Mouse (Mus musculus) hindbrain, embryonic 11.5 days (tissue): ENCODE data around the gene Gdf2. TPM values are rescaled to one million over a fixed set of nuclear protein-coding genes. Genes with fewer than 3 reads are reported as not detected.

Source experiments
- ATAC-seq: fragments of 200-750 bp; cut with Nextera tagmentation; 2 replicates; pipeline ENCODE4 v1.8.0; 2017; ENCODE audit warnings: mild to moderate bottlenecking, moderate TSS enrichment, moderate library complexity; ENCODE audit not compliant: low FRiP score
- DNase-seq: peaks from one replicate; pipeline ENCODE4 v3.0.0-alpha.2; 2015; ENCODE audit warnings: low spot score
- H3K27ac ChIP-seq: fragments of 300-500 bp; sonication (generic); 2 replicates; pipeline ENCODE4 v1.5.1; 2014; ENCODE audit warnings: mild to moderate bottlenecking, low read depth, low read length
- H3K27me3 ChIP-seq: fragments of 300-500 bp; sonication (generic); 2 replicates; pipeline ENCODE4 v1.6.1; 2014; ENCODE audit warnings: mild to moderate bottlenecking, low read length, moderate library complexity, mixed read lengths; ENCODE audit not compliant: control insufficient read depth, insufficient read depth
- H3K36me3 ChIP-seq: fragments of 300-500 bp; sonication (generic); 2 replicates; pipeline ENCODE4 v1.6.1; 2014; ENCODE audit warnings: mild to moderate bottlenecking, low read length, moderate library complexity, mixed read lengths; ENCODE audit not compliant: control insufficient read depth, insufficient read depth
- H3K4me1 ChIP-seq: fragments of 300-500 bp; sonication (generic); replicated peaks from 2 replicates; pipeline ENCODE4 v1.6.1; 2014; ENCODE audit warnings: low read length, mixed read lengths; ENCODE audit not compliant: control insufficient read depth, insufficient read depth
- H3K4me2 ChIP-seq: fragments of 300-500 bp; sonication (generic); replicated peaks from 2 replicates; pipeline ENCODE4 v1.6.1; 2014; ENCODE audit warnings: mild to moderate bottlenecking, low read depth, low read length
- H3K4me3 ChIP-seq: fragments of 300-500 bp; sonication (generic); 2 replicates; pipeline ENCODE4 v1.5.1; 2014; ENCODE audit warnings: low read depth, low read length
- H3K9ac ChIP-seq: fragments of 300-500 bp; sonication (generic); 2 replicates; pipeline ENCODE4 v1.6.1; 2014; ENCODE audit warnings: low read depth, low read length
- H3K9me3 ChIP-seq: fragments of 300-500 bp; sonication (generic); 2 replicates; pipeline ENCODE4 v1.6.1; 2016; ENCODE audit warnings: low read length; ENCODE audit not compliant: control insufficient read depth
- WGBS: fragments of 180-500 bp; shearing (Covaris S2); extraction: QIAGEN DNeasy Blood & Tissue Kit; methylation state at CpG from one replicate; pipeline ENCODE4 v1.1.7; 2014; 5-methylcytosine and 5-hydroxymethylcytosine counted together
- polyA plus RNA-seq: library from polyadenylated mRNA; unstranded; fragments of >200 nt; fragmentation: Nextera tagmentation; extraction: Ambion mirVana; gene quantifications from 2 replicates; pipeline ENCODE4 v1.2.1, GENCODE M21; 2014

The Gdf2 gene
- polyA plus RNA-seq, 1 experiment from 2014 or later = not detected

DNA sequence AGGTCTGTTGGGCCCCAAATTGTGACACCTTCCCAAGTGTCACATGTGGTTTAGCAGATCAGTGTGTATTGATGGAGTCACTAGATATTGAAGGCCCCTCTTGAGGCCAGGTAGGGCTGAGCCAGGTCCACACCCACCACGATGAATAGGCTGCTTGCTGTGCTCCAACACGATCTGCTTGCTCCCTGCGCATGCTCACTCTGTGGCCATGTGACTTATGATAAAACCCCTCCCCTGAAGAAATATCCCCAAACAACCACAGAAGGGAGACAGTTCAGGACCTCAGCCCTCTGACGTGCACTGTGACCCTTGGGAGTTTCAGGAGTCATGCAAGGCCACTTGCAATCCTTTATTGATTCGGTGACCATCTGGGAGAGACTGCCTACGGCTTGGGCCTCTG lies 5.3 kb downstream of the Gdf2 start:
- Histone ChIP-seq H3K4me2 (no peak overlapping the region), H3K4me3 (no peak overlapping the region), H3K9ac (no peak overlapping the region), H3K36me3 (no peaks in the 10 kb centered on the region), H3K27me3 (no peaks in the 10 kb centered on the region), H3K9me3 (no peaks in the 10 kb centered on the region), H3K27ac (no peak overlapping the region), H3K4me1 (no peaks in the 10 kb centered on the region)
- ATAC-seq (no peak), DNase-seq (no peak)
- 79% methylated on average over 6 of the region's 6 CpGs for WGBS

DNA sequence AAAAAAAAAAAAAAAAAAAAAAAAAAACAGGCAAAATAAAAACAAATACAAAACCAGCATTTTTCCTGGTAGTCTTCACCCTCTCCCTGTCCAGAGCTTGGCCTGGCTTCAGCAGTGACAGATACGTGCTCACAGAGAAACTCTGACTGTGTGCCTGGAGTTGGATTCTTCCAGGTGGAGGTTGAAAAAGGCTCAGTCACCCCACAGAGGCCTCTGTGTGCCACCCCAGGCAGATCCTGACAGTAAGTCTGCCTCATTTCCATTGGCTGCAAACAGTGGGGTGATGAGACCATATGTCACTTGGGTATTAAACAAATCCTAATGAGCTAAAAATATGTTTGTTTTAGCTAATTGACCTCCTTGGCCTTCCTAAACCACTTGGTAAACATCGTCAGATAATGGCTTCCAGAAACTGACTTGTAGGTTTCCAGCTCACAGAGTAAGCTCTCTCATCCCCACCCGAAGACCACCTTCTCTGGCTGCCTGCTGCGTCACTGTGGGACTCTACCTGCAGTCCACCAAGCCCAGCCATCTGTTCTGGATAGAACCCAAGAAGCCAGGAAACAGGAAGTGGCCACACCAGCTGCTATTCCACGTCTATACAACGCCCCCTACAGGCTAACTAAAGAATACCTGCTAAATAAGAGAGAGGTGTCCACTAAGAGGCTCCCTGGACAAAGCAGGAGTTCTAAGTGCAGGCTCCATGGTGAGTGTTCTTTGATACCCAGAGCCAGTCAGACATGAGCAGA lies 11.6 kb downstream of the Gdf2 start:
- WGBS = 58% methylated on average over 6 of the region's 6 CpGs

DNA sequence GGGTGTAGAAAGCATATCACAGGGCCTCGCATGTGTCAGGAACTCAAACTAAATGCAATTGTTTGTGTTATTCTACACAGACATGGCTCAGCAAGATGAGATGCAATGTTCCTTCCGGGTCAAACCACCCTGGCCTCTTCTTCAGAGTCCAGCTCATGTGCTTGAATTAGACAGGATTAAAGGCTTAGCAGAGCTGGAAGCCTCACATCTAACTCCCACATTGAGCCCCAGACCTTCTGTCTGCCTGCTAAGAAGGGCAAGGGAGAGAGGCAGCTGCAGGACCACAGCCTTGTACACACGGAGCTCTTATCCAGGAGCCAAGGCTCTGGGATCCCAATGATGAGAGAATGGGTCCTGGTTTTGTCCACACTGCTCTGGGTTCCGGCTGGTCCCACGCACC lies 12.9 kb downstream of the Gdf2 start, which contains the start of gene Rbp3:
Gene Rbp3, plus strand, starts transcription at position 243 of the 400 bp plus-strand sequence.
- DNase-seq = no peak
- no peak within 1 kb of the TSS for H3K9ac ChIP-seq
- H3K36me3 ChIP-seq = no peaks in the 10 kb centered on the region
- no peak for ATAC-seq
- no peak within 1 kb of the TSS for H3K4me2 ChIP-seq
- H3K4me3 ChIP-seq = no peak within 1 kb of the TSS
- WGBS = 91% methylated on average over 5 of the region's 5 CpGs
- no peaks in the 10 kb centered on the region for H3K27me3 ChIP-seq
- H3K4me1 ChIP-seq = no peaks in the 10 kb centered on the region
- no peak within 1 kb of the TSS for H3K27ac ChIP-seq
- H3K9me3 ChIP-seq = no peaks in the 10 kb centered on the region

More for the DNA sequence above, 11.6 kb downstream of the Gdf2 start:
- Histone ChIP-seq H3K4me1 (no peaks in the 10 kb centered on the region), H3K36me3 (no peaks in the 10 kb centered on the region), H3K4me3 (no peak overlapping the region), H3K27me3 (no peaks in the 10 kb centered on the region), H3K4me2 (no peak overlapping the region), H3K9me3 (no peaks in the 10 kb centered on the region), H3K27ac (no peak overlapping the region), H3K9ac (no peak overlapping the region)
- DNase-seq (no peak), ATAC-seq (no peak)

DNA sequence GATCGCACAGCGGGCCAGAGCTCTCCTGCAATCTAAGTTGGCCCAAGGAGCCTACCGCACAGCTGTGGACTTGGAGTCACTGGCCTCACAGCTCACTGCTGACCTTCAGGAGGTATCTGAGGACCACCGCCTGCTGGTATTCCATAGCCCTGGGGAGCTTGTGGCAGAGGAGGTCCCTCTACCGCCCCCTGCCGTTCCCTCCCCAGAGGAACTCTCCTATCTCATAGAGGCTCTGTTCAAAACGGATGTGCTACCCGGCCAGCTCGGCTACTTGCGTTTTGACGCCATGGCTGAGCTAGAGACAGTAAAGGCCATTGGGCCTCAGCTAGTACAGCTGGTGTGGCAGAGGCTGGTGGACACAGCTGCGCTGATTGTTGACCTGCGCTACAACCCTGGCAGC lies 15.2 kb downstream of the Gdf2 start:
- Histone ChIP-seq H3K36me3 (no peaks in the 10 kb centered on the region), H3K4me3 (no peak overlapping the region), H3K9me3 (no peaks in the 10 kb centered on the region), H3K27ac (no peak overlapping the region), H3K27me3 (no peaks in the 10 kb centered on the region), H3K4me2 (no peak overlapping the region), H3K9ac (no peak overlapping the region), H3K4me1 (no peaks in the 10 kb centered on the region)
- DNase-seq = no peak
- ATAC-seq = no peak
- 76% methylated on average over 13 of the region's 13 CpGs for WGBS

DNA sequence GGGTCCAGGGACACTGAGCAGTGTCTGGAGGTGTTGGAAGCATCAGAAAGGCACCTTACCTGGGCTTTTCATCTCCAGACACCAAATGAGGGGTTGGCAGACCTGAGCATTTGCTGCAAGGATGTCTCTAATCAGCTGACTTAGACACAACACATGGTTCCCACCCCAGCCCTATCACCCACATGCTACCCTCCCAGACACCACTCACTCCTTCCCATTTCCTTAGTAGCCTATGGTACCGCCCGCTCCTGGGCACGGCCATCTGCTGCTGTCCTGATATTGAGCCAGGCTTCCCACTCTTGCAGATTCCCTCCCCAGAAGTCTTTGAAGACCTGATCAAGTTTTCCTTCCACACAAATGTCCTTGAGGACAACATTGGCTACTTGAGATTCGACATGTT lies 17.3 kb downstream of the Gdf2 start:
- no peak overlapping the region for H3K27ac ChIP-seq
- no peaks in the 10 kb centered on the region for H3K9me3 ChIP-seq
- H3K27me3 ChIP-seq = no peaks in the 10 kb centered on the region
- DNase-seq (no peak), ATAC-seq (no peak)
- no peaks in the 10 kb centered on the region for H3K36me3 ChIP-seq
- H3K9ac ChIP-seq = no peak overlapping the region
- no peak overlapping the region for H3K4me2 ChIP-seq
- no peaks in the 10 kb centered on the region for H3K4me1 ChIP-seq
- 86% methylated on average over 4 of the region's 4 CpGs for WGBS
- no peak overlapping the region for H3K4me3 ChIP-seq

DNA sequence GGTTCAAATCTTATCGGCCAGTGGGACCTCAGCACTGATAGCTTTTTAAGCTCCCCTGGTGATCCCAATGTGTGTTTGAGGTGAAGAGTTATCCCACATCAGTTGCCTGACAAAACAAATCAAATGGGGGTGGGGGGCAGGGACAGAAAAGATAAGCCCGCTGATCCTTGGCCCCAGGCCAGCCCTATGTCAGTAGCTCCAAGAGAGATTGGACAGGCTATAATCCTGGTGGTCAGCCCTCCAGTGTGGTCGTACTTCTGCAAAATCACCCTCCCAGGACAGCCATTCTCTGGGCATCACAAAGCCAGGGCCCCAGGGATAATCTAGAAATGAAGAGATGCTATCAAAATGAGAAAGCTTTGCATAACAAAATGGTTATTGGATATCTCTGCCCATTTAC lies 18.0 kb downstream of the Gdf2 start:
- Histone ChIP-seq H3K4me2 (no peak overlapping the region), H3K9me3 (no peaks in the 10 kb centered on the region), H3K9ac (no peak overlapping the region), H3K4me3 (no peak overlapping the region), H3K27me3 (no peaks in the 10 kb centered on the region), H3K4me1 (no peaks in the 10 kb centered on the region), H3K27ac (no peak overlapping the region), H3K36me3 (no peaks in the 10 kb centered on the region)
- 72% methylated on average over 3 of the region's 3 CpGs for WGBS
- no peak for DNase-seq
- ATAC-seq = no peak

DNA sequence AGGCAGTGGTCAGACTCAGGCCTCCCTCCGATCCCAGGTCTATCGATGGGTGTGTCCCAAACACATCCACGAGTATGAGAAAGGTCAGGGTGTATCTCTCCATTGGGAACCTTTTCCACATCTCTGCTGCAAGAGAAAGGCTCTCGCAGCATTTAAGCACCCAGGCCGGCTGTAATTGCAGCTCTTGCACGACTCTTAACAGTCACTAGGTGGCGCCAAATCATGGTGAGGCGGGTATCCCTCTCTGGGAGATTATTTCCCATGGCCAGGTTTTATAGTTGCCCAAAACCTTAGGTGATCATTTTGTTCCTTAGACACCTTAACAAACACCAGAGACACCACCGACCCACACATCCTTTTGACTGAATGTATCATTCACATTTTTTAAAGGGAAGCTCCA lies 18.5 kb downstream of the Gdf2 start:
- peak; percentile 78 for DNase-seq
- Histone ChIP-seq H3K4me3 (no peak overlapping the region), H3K4me2 (no peak overlapping the region), H3K9ac (no peak overlapping the region), H3K36me3 (no peaks in the 10 kb centered on the region), H3K9me3 (no peaks in the 10 kb centered on the region), H3K27ac (no peak overlapping the region), H3K27me3 (no peaks in the 10 kb centered on the region), H3K4me1 (no peaks in the 10 kb centered on the region)
- ATAC-seq = no peak
- 12% methylated on average over 9 of the region's 9 CpGs for WGBS

DNA sequence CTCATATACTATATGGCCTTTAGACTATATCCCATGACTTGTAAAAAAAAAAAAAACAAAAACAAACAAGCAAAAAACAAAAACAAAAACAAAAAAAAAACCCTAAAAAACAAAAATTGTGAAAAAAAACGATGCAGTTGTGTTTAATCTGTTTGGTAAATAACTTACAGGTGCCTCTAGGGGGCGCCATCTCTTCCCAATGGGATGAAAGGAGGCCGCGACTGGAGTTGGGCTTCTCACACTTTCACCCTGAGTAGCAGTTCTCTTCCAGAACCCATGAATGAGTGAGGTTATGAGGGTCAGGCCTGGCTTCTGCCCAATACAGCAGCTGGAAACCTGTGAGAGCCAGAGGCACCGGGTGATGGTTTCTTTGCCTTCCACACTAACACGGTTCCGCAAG lies 24.8 kb downstream of the Gdf2 start:
- Histone ChIP-seq H3K9me3 (no peaks in the 10 kb centered on the region), H3K4me2 (no peak overlapping the region), H3K27ac (no peak overlapping the region), H3K9ac (no peak overlapping the region), H3K36me3 (no peaks in the 10 kb centered on the region), H3K4me1 (no peaks in the 10 kb centered on the region), H3K4me3 (no peak overlapping the region), H3K27me3 (no peaks in the 10 kb centered on the region)
- DNase-seq (no peak), ATAC-seq (no peak)
- WGBS = 66% methylated on average over 7 of the region's 7 CpGs

DNA sequence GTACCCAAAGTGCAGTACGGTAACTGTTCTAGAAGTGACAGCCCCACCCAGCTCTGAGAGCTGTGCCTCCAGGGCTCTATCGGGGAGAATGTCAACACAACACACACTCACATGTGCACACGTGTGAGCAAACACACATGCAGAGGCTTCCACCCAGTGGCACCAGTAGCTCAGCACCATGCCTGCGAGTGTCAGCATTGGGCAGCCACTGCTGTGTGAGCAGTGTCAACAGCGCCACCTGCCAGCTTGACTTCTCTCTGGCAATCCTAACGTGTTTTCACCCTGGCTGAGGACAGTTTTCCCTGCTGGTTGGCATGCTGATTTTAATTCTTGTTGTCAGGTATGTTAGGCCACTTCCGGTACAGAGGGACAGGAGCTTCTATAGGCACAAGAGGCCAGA lies 31.8 kb downstream of the Gdf2 start:
- Histone ChIP-seq H3K27ac (no peak overlapping the region), H3K36me3 (no peaks in the 10 kb centered on the region), H3K9me3 (no peaks in the 10 kb centered on the region), H3K27me3 (no peaks in the 10 kb centered on the region), H3K4me3 (no peak overlapping the region), H3K9ac (no peak overlapping the region), H3K4me2 (no peak overlapping the region), H3K4me1 (no peaks in the 10 kb centered on the region)
- 42% methylated on average over 7 of the region's 7 CpGs for WGBS
- ATAC-seq = no peak
- peak; percentile 27 for DNase-seq
